10 mouse cellular contexts compared by ENCODE assay signal in genomic region chr10:97375824-97376223, GRCm38 (mm10).
DNase-seq lines count a peak whose midpoint lies in the region; ATAC-seq and TF ChIP-seq lines count a peak whose summit lies in the region.
"Had no signal": no experiment of that assay in that cellular context is flagged by ENCODE, and none has a peak within 500 bp of the region (broad histone marks: within the 10 kb centered on the region; RNA-seq: fewer than 3 reads in every experiment).

No protein-coding gene starts in this region.

- TF ChIP-seq CTCF in MEL (IDR thresholded peaks at IDR 0.05 in 2 of 3, conservative IDR thresholded peaks at IDR 0.05 in 1 of 3; ENCODE audit: control insufficient read depth in 1 of 3, insufficient read depth in 1 of 3, low read depth in 2 of 3, low read length in 3 of 3, poor library complexity in 1 of 3, severe bottlenecking in 1 of 3), result peak; percentile 55 to 74 (median 63)

- H3K79me2 ChIP-seq in MEL (ENCODE audit: control insufficient read depth, insufficient read depth, low read length, poor library complexity), result no peaks in the 10 kb centered on the region

- H3K4me1 ChIP-seq in MEL (ENCODE audit: control insufficient read depth in 1 of 2, insufficient read depth in 2 of 2, low read length in 2 of 2), result no peaks in the 10 kb centered on the region
- H3K4me1 ChIP-seq in limb, embryonic 11.5 days (ENCODE audit: control insufficient read depth, insufficient read depth, low read length), result no peaks in the 10 kb centered on the region

- peak; percentile 6 for DNase-seq in 3134 (ENCODE audit: extremely low read depth, insufficient read length, low spot score)
- DNase-seq in MEL (ENCODE audit: low read depth, low spot score), result peak; percentile 49
- peak; percentile 6 for DNase-seq in cerebellum, adult 11-12 months
- DNase-seq in frontal cortex, adult 2 months (ENCODE audit: extremely low spot score in 1 of 2, low spot score in 1 of 2), result peak; percentile 18 to 74
- peak; percentile 16 to 43 for DNase-seq in kidney, adult 8-10 months
- peak; percentile 81 for DNase-seq in limb, embryonic 11.5 days (ENCODE audit: low spot score)
- DNase-seq in retina, embryonic 14.5 days (ENCODE audit: low spot score), result peak; percentile 85
- peak; percentile 20 for DNase-seq in urinary bladder, adult 2 months (ENCODE audit: low spot score)

- TF ChIP-seq POLR2A in MEL (IDR thresholded peaks at IDR 0.05; ENCODE audit: control insufficient read depth in 1 of 2, insufficient read depth in 1 of 2, low read depth in 1 of 2, low read length in 2 of 2, poor library complexity in 1 of 2), result no peak

- no peak for TF ChIP-seq EP300 in MEL (IDR thresholded peaks at IDR 0.05; ENCODE audit: low read depth in 1 of 2, low read length in 2 of 2)

- no peak overlapping the region for H3K4me2 ChIP-seq in limb, embryonic 11.5 days (ENCODE audit: low read depth, severe bottlenecking)

- peak; percentile 74 for TF ChIP-seq RAD21 in MEL (IDR thresholded peaks at IDR 0.05; ENCODE audit: low read depth, low read length)

- no peaks in the 10 kb centered on the region for H3K36me3 ChIP-seq in MEL (ENCODE audit: control insufficient read depth in 1 of 2, insufficient read depth in 2 of 2, low read length in 2 of 2)
- H3K36me3 ChIP-seq in limb, embryonic 11.5 days (ENCODE audit: control insufficient read depth, insufficient read depth, low read length), result no peaks in the 10 kb centered on the region

- no peak overlapping the region for H3K4me3 ChIP-seq in MEL (ENCODE audit: control insufficient read depth in 1 of 2, insufficient read depth in 1 of 2, low read depth in 2 of 2, low read length in 2 of 2)
- no peak overlapping the region for H3K4me3 ChIP-seq in limb, embryonic 11.5 days (ENCODE audit: low read depth, low read length)
- H3K4me3 ChIP-seq: erythroblast, embryonic 14.5 days; myocyte had no signal

- H3K27me3 ChIP-seq in MEL (ENCODE audit: control insufficient read depth in 1 of 2, insufficient read depth in 2 of 2, low read length in 2 of 2), result no peaks in the 10 kb centered on the region
- H3K27me3 ChIP-seq in limb, embryonic 11.5 days (ENCODE audit: control insufficient read depth, insufficient read depth, low read length), result no peaks in the 10 kb centered on the region

- H3K9ac ChIP-seq in MEL (ENCODE audit: control insufficient read depth, low read depth, low read length, poor library complexity, severe bottlenecking), result no peak overlapping the region
- H3K9ac ChIP-seq in limb, embryonic 11.5 days (ENCODE audit: low read length), result no peak overlapping the region

- no peak for ATAC-seq in limb, embryonic 11.5 days (ENCODE audit: insufficient number of reproducible peaks, low FRiP score, low TSS enrichment, low read depth)

- 7% methylated on average over 2 of the region's 2 CpGs for WGBS in limb, embryonic 11.5 days

- H3K9me3 ChIP-seq in MEL (replicated peaks; ENCODE audit: insufficient read depth, low read length), result no peaks in the 10 kb centered on the region
- no peaks in the 10 kb centered on the region for H3K9me3 ChIP-seq in limb, embryonic 11.5 days (ENCODE audit: control insufficient read depth, low read length)

- no peak overlapping the region for H3K27ac ChIP-seq in MEL (ENCODE audit: control insufficient read depth, low read depth, low read length)
- H3K27ac ChIP-seq in limb, embryonic 11.5 days (replicated peaks; ENCODE audit: low read depth, low read length), result no peak overlapping the region

TF ChIP-seq in MEL, 35 proteins besides CTCF, POLR2A, EP300 and RAD21:
- TF ChIP-seq MAX (IDR thresholded peaks at IDR 0.05; ENCODE audit: low read length) (no peak), SMC3 (IDR thresholded peaks at IDR 0.05; ENCODE audit: low read depth, low read length) (peak; percentile 76), NRF1 (IDR thresholded peaks at IDR 0.05; ENCODE audit: insufficient read depth, low read depth, low read length, poor library complexity, severe bottlenecking) (no peak), RCOR1 (IDR thresholded peaks at IDR 0.05; ENCODE audit: low read depth, low read length) (no peak), ZC3H11A (IDR thresholded peaks at IDR 0.05; ENCODE audit: low read depth, low read length) (peak; percentile 64), MAZ (IDR thresholded peaks at IDR 0.05; ENCODE audit: low read depth, low read length) (no peak), USF1 (IDR thresholded peaks at IDR 0.05; ENCODE audit: low read depth, low read length) (no peak), TCF12 (IDR thresholded peaks at IDR 0.05; ENCODE audit: low read depth, low read length) (no peak), GABPA (IDR thresholded peaks at IDR 0.05; ENCODE audit: low read depth, low read length) (no peak), CHD2 (IDR thresholded peaks at IDR 0.05; ENCODE audit: low read length) (no peak), HCFC1 (IDR thresholded peaks at IDR 0.05; ENCODE audit: low read depth, low read length) (no peak), E2F4 (IDR thresholded peaks at IDR 0.05; ENCODE audit: borderline replicate concordance, low read depth, low read length) (no peak), KAT2A (conservative IDR thresholded peaks at IDR 0.05; ENCODE audit: low read depth, low read length) (no peak), MEF2A (IDR thresholded peaks at IDR 0.05; ENCODE audit: extremely low read depth, insufficient replicate concordance, low read depth, low read length, poor library complexity, severe bottlenecking) (no peak), SIN3A (IDR thresholded peaks at IDR 0.05; ENCODE audit: low read length) (no peak)

Comparison
In these comparisons a context has a peak if more than half of its experiments do, and no peak if none do; other contexts are left out.
1. DNase-seq: peak in every context shown above with its lines; median percentile 85 in retina, embryonic 14.5 days; 81 in limb, embryonic 11.5 days; 49 in MEL; 46 in frontal cortex, adult 2 months; 30 in kidney, adult 8-10 months; 20 in urinary bladder, adult 2 months; 6 in 3134; 6 in cerebellum, adult 11-12 months.